Comparison of ENCODE assay signal across 7 mouse cellular contexts in the genomic region with DNA sequence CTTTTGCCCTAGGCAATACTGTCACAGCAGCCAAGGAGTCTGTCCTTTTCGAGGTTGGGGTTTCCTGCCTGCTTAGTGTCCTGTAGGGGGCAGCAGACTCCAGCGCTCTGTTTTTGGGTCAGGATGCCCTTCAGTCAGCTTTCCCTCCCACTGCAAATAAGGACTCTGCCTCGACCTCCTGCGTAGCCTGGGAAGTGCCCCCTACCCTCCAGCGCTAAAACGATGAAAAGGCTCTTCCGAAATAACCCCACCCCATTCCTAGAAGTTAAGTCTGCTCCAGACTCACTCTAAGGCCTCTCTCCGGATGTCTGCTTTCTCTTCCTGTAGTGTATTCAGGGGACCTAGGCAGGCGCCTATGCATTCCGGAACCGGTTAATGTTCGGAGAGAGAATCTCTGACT. TPM values are rescaled to one million over a fixed set of nuclear protein-coding genes. Genes with fewer than 3 reads are reported as not detected.
DNase-seq lines count a peak whose midpoint lies in the region; ATAC-seq lines count a peak whose summit lies in the region.

No protein-coding gene starts in this region.

- peak; percentile 80 for ATAC-seq in activated CD4-positive, CD25-positive, alpha-beta regulatory T cell, adult 4 months
- ATAC-seq in megakaryocyte-erythroid progenitor cell, adult 5-6 weeks (replicated peaks; ENCODE audit: low FRiP score, low TSS enrichment, poor library complexity, severe bottlenecking): peak; percentile 65

- DNase-seq in cerebellum, postnatal 36 days: peak; percentile 76 to 82
- peak; percentile 63 for DNase-seq in gastrocnemius, postnatal 10 days
- DNase-seq in induced T-regulatory cell, adult 2 months (ENCODE audit: low read depth): peak; percentile 95
- DNase-seq in left cerebral cortex, postnatal 36 days (ENCODE audit: low spot score in 2 of 2): peak; percentile 75 to 78
- peak; percentile 72 for DNase-seq in right cerebral cortex, postnatal 25 days

- intact Hi-C loops in left cerebral cortex, postnatal 36 days (cut with DNase I): loop anchor here (1.0 to 5.0 kb wide), 3 partner anchors 24 to 171 kb away; no protein-coding TSS in a partner anchor

RNA-seq across cellular contexts. Expression of gene Nanos3, which starts 1.5 kb away (rescaled TPM):
- polyA plus RNA-seq in activated CD4-positive, CD25-positive, alpha-beta regulatory T cell, adult 4 months (2017; shearing (Covaris generic)): 1 to 10 TPM in 1 of 2 experiments, not detected in 1; 1.1 TPM
- total RNA-seq in gastrocnemius, postnatal 10 days (2021): 1 to 10 TPM; 1.4 to 2.4 TPM
- 1 to 10 TPM; 3.7 to 3.9 TPM for total RNA-seq in left cerebral cortex, postnatal 36 days (2021)
- 2.9 and 5.0 TPM in 2 replicates for total RNA-seq in megakaryocyte-erythroid progenitor cell, adult 5-6 weeks (2014; fragmentation: Nextera tagmentation)
- total RNA-seq in megakaryocyte-erythroid progenitor cell, adult 5-6 weeks (2017): not detected in 2 replicates

RNA-seq across cellular contexts. Expression of gene 4930432K21Rik, which starts 38.7 kb away (rescaled TPM):
- polyA plus RNA-seq in activated CD4-positive, CD25-positive, alpha-beta regulatory T cell, adult 4 months (2017; shearing (Covaris generic)): 1 to 10 TPM in 1 of 2 experiments, under 1 TPM in 1; 0.40 to 1.2 TPM
- total RNA-seq in gastrocnemius, postnatal 10 days (2021): under 1 TPM; 0.32 to 0.54 TPM
- total RNA-seq in left cerebral cortex, postnatal 36 days (2021): 1 to 10 TPM; 1.7 to 2.1 TPM
- total RNA-seq in megakaryocyte-erythroid progenitor cell, adult 5-6 weeks (2014; fragmentation: Nextera tagmentation): 0.49 and 0.50 TPM in 2 replicates
- 1.1 and 1.7 TPM in 2 replicates for total RNA-seq in megakaryocyte-erythroid progenitor cell, adult 5-6 weeks (2017)

RNA-seq across cellular contexts. Expression of gene Cc2d1a, which starts 38.8 kb away (rescaled TPM):
- polyA plus RNA-seq in activated CD4-positive, CD25-positive, alpha-beta regulatory T cell, adult 4 months (2017; shearing (Covaris generic)): 10 to 100 TPM; 14.9 to 16.0 TPM
- total RNA-seq in gastrocnemius, postnatal 10 days (2021): 10 to 100 TPM; 12.5 to 13.9 TPM
- total RNA-seq in left cerebral cortex, postnatal 36 days (2021): 10 to 100 TPM; 51.1 to 53.6 TPM
- total RNA-seq in megakaryocyte-erythroid progenitor cell, adult 5-6 weeks (2014; fragmentation: Nextera tagmentation): 8.6 and 10.7 TPM in 2 replicates
- total RNA-seq in megakaryocyte-erythroid progenitor cell, adult 5-6 weeks (2017): 3.2 and 6.9 TPM in 2 replicates

RNA-seq across cellular contexts. Expression of gene Zswim4, which starts 50.3 kb away (rescaled TPM):
- polyA plus RNA-seq in activated CD4-positive, CD25-positive, alpha-beta regulatory T cell, adult 4 months (2017; shearing (Covaris generic)): 1 to 10 TPM; 3.1 to 5.5 TPM
- total RNA-seq in gastrocnemius, postnatal 10 days (2021): 1 to 10 TPM; 7.9 to 8.5 TPM
- total RNA-seq in left cerebral cortex, postnatal 36 days (2021): 10 to 100 TPM; 12.5 to 16.9 TPM
- 2.8 and 4.8 TPM in 2 replicates for total RNA-seq in megakaryocyte-erythroid progenitor cell, adult 5-6 weeks (2014; fragmentation: Nextera tagmentation)
- 3.3 and 3.7 TPM in 2 replicates for total RNA-seq in megakaryocyte-erythroid progenitor cell, adult 5-6 weeks (2017)

Comparison
In these comparisons a context has a peak if more than half of its experiments do, and no peak if none do; other contexts are left out.
1. Peak in every context shown above with its lines: DNase-seq and ATAC-seq.